Mouse (Mus musculus) mesoderm, embryonic 11.5 days (tissue): ENCODE results near the gene Gabra1.

ENCODE experiments used
- DNase-seq: peaks from one replicate; pipeline ENCODE4 v3.0.0-alpha.2; 2012; ENCODE audit warnings: low read depth, low spot score

Gene Gabra1

DNA sequence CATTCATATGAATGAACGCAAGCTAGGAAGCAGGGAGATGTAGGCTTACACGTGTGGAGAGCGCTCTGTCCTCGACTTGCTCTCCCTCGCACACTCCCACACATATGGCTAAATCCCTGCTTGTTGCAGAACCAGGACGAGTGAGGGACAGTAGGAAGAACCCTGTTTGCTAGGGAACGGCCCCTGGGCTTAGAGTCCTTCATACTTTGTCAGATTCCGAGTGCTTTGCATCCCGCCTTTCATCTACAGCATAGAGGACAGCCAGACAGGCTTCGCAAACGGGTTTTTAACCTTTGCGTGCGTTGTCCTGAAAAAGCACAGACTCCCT is at the start of gene Gabra1:
Gabra1 (minus strand) TSS at position 106 of the 328 bp plus-strand sequence.
- peak; percentile 39 for DNase-seq

DNA sequence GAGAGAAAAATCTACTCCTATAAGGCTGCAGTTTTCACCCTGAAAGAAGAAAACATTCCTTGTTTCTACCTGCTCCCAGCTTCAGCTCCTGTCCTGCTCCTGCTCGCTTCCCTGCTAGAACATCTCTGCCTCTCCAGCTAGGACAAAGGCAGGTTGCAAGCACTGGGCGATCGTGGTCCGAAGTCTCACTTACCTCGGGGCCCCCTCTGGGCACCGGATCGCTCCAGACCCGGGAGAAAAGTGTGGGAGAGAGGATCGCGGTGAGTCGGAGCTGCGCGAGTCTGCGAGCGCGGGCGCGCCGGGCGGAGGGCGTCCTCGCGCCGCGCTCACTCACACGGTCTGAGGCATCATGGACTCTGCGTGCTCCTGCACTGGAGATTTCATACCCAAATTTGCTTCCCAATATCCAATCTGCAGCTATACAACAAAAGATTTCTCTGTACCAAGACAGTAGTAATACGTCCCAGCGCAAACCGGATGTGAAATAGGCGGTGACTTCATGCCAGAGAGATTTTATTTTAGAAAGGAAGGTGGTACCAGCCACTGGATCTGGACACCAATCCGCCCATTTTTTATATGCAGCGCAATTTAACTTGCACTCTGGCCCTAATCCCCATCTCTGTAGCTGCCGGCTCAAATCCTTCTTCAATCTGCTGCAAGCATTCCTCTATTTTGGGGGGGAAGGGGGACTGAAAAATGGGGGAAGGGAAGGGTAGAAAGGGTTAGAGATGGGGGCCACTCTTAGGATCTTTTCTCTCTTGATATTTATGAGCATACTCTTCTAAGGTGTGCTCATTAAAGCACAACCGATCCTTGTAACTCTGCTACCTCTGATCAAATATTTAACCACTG is 531 bp downstream of the Gabra1 start:
- DNase-seq: peak; percentile 51

DNA sequence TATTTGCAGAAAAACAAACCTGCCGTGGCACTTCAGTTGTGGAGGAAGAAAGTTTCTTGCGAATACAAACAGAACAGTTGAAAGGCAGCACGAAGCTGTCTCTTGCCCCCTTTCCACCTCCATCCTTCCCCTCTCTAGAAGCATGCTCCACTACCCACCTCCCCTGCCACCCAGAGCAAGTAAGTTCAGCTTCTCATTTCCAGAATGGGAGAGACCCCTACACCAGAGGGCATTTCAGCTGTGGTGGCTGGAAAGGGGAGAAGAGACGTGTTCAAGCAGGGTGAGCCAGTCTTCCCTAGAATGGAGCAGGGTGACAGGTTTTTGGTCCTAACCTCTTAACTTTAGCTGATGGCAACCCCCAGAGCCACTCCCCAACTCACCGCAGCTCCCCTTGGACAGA is 1.3 kb downstream of the Gabra1 start:
- no peak for DNase-seq

DNA sequence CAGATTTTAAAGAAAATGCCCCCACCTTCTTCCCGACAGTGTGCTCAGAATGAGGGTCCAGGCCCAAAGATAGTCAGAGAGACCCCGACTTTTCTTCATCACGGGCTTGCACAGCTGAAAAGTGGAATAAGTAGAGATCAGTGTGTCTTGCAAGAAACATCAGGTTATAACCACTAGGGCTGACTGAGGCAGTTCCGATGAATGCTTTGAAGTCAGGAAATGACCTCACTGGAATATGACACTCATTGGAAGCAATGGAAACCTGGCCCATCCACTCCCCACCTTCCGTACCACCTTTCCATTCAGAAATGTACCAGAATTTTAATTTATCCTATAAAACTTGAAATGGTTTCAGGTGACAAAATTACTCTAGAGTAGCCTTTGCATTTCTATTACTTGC is 3.2 kb downstream of the Gabra1 start:
- no peak for DNase-seq

DNA sequence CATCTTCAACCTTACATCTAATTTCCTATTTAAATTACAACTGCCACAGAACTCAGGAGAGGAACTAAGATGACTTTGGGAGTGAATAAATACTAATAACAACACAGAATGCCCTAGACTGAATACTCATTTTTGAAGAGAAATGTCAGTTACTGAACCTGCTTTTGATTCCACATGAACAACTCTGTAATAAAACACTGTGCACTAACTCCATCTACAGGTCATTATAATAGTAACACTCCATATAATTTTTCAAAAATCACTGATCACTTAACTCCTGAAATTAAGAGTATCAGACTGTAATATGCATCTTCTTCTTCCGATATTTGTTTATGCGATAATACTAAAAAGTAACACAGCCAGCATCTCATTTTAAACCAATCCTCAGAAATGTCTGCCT is 4.4 kb downstream of the Gabra1 start:
- no peak for DNase-seq

GRCm38 (mm10) chr11:42151396-42151795 is 31.3 kb downstream of the Gabra1 start:
- DNase-seq: no peak

DNA sequence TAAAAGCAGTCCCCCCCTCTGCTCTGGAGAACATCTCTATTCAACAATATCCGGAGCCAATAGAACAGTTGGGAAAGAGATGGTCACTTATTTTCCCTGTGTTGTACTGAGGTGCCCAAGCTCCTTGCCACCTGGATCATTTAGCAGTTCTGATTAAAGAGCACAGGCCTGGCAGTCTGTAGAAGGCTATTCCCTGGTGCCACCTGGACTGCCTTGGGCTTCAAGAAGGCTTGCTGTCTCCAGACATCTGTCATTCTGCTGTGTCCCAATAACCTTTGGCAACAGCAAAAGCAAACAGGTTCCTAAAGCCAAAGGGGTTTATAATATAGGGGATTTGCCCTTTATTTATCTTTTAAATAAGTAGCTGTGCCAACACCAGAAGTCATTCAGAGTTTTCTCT is 65.8 kb downstream of the Gabra1 start:
- no peak for DNase-seq

DNA sequence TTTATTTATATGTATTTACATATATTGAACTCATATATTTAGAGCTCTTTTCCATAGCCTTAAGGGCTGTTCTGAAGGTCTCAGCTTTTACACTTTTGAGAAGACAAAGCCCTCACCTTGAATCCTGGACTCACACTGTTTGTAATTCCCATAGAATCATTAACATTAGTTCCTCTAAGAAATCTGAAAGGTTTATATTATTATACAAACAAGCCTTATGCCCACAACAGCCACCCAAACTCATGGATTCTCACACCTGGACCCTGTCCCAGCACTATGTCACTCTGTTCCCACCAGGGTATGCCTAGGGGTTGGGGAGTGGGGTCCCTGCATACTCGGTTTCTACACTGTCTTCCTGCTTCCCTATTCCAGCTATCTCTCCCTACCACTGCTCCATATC is 72.7 kb downstream of the Gabra1 start:
- DNase-seq: no peak

GRCm38 (mm10) chr11:42109627-42110026 is 73.1 kb downstream of the Gabra1 start:
- no peak for DNase-seq

- DNase-seq: no peak
Observed at GRCm38 (mm10) chr11:42095556-42095955, 87.2 kb downstream of the Gabra1 start.
